In the genomic region with DNA sequence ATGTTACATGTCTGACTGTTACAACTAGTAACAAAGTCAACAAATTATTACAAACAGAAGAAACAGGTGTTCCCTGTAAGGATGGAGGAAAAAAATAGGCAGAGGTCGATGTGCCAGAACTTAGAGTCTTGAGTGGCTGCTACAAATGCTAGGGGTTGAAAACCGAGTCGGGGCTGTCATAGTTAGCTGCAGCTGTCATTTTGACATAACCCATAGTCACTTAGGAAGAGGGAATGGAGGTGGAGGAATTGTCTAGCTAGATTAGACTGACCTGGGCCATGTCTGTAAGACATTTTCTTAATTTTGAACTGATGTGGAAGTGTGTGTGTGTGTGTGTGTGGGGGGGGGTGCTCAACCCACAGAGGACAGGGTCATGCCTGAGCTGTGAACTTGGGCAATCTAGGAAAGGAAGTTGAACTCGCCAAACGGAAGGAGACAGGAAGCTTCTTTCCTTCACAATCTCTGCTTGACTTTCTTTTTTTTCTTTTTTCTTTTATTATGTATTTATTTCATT, we compare ENCODE assay signal across 18 mouse cellular contexts.
DNase-seq lines count a peak whose midpoint lies in the region; ATAC-seq and TF ChIP-seq lines count a peak whose summit lies in the region.
"Had no signal": no experiment of that assay in that cellular context is flagged by ENCODE, and none has a peak within 500 bp of the region (broad histone marks: within the 10 kb centered on the region; RNA-seq: fewer than 3 reads in every experiment).

No protein-coding gene starts in this region.

- 0 out of 2 replicates have a peak, but pooled peaks cover 3% of the 10 kb centered on the region for H3K4me1 ChIP-seq in heart, embryonic 12.5 days (replicated peaks)
- H3K4me1 ChIP-seq in stomach, embryonic 14.5 days (ENCODE audit: control insufficient read depth, insufficient read depth, low read length) = no peaks in the 10 kb centered on the region
- no peaks in the 10 kb centered on the region for H3K4me1 ChIP-seq in stomach, postnatal 0 days (replicated peaks; ENCODE audit: control insufficient read depth, insufficient read depth)
- no peaks in the 10 kb centered on the region for H3K4me1 ChIP-seq in embryonic facial prominence, embryonic 14.5 days (ENCODE audit: control insufficient read depth, insufficient read depth, low read length)
- H3K4me1 ChIP-seq: embryonic facial prominence, embryonic 12.5 days; hindbrain, embryonic 13.5 days had no signal

- no peak overlapping the region for H3K9ac ChIP-seq in heart, embryonic 12.5 days
- no peak overlapping the region for H3K9ac ChIP-seq in stomach, embryonic 14.5 days (replicated peaks; ENCODE audit: low read depth, low read length)
- no peak overlapping the region for H3K9ac ChIP-seq in stomach, postnatal 0 days (ENCODE audit: low read length)
- H3K9ac ChIP-seq in embryonic facial prominence, embryonic 14.5 days (ENCODE audit: low read depth, low read length) = no peak overlapping the region
- H3K9ac ChIP-seq: embryonic facial prominence, embryonic 12.5 days; forebrain, embryonic 13.5 days; forebrain, postnatal 0 days; hindbrain, embryonic 13.5 days had no signal

- H3K4me3 ChIP-seq in heart, embryonic 12.5 days = no peak overlapping the region
- H3K4me3 ChIP-seq in stomach, embryonic 14.5 days (ENCODE audit: low read depth, low read length) = no peak overlapping the region
- H3K4me3 ChIP-seq in stomach, postnatal 0 days (ENCODE audit: low read depth, low read length) = no peak overlapping the region
- H3K4me3 ChIP-seq in embryonic facial prominence, embryonic 14.5 days (ENCODE audit: low read depth, low read length) = no peak overlapping the region
- H3K4me3 ChIP-seq: embryonic facial prominence, embryonic 12.5 days; forebrain, embryonic 13.5 days; heart, adult 2 months; hindbrain, embryonic 13.5 days had no signal

- H3K9me3 ChIP-seq in heart, embryonic 12.5 days (replicated peaks) = no peaks in the 10 kb centered on the region
- no peaks in the 10 kb centered on the region for H3K9me3 ChIP-seq in stomach, embryonic 14.5 days (ENCODE audit: control insufficient read depth, low read depth, low read length)
- no peaks in the 10 kb centered on the region for H3K9me3 ChIP-seq in stomach, postnatal 0 days (ENCODE audit: control insufficient read depth, low read length)
- no peaks in the 10 kb centered on the region for H3K9me3 ChIP-seq in embryonic facial prominence, embryonic 14.5 days (ENCODE audit: control insufficient read depth, low read length)
- H3K9me3 ChIP-seq: embryonic facial prominence, embryonic 12.5 days; forebrain, embryonic 13.5 days; hindbrain, embryonic 13.5 days had no signal

- DNase-seq in heart, adult 8-10 months (ENCODE audit: low spot score) = no peak
- DNase-seq in stomach, postnatal 0 days (ENCODE audit: low spot score) = no peak
- peak; percentile 29 for DNase-seq in embryonic facial prominence, embryonic 14.5 days (ENCODE audit: low spot score)
- DNase-seq in kidney, adult 8-10 months = no peak
- DNase-seq: adrenal gland, adult 8-10 months; adrenal gland, postnatal 36 days; cerebellum, adult 2 months; cerebellum, postnatal 10 days; forebrain, postnatal 0 days; gastrocnemius, postnatal 14 days; heart, adult 2 months; kidney, adult 11 months had no signal

- no peak overlapping the region for H3K4me2 ChIP-seq in heart, embryonic 12.5 days
- H3K4me2 ChIP-seq in stomach, embryonic 14.5 days (replicated peaks; ENCODE audit: low read depth, low read length) = no peak overlapping the region
- no peak overlapping the region for H3K4me2 ChIP-seq in stomach, postnatal 0 days (replicated peaks; ENCODE audit: low read depth)
- H3K4me2 ChIP-seq in embryonic facial prominence, embryonic 14.5 days (ENCODE audit: low read depth, low read length) = no peak overlapping the region
- H3K4me2 ChIP-seq: embryonic facial prominence, embryonic 12.5 days; forebrain, embryonic 13.5 days; hindbrain, embryonic 13.5 days had no signal

- 32% methylated on average over 5 of the region's 5 CpGs for WGBS in heart, embryonic 12.5 days
- 52% methylated on average over 5 of the region's 5 CpGs for WGBS in stomach, embryonic 14.5 days
- WGBS in stomach, postnatal 0 days = 46% methylated on average over 5 of the region's 5 CpGs
- WGBS in embryonic facial prominence, embryonic 14.5 days = 53% methylated on average over 5 of the region's 5 CpGs

- TF ChIP-seq EP300 in stomach, postnatal 0 days (optimal IDR thresholded peaks at IDR 0.05) = no peak

- TF ChIP-seq CTCF in stomach, postnatal 0 days (IDR thresholded peaks at IDR 0.05; ENCODE audit: low read depth) = no peak

- H3K27me3 ChIP-seq in heart, embryonic 12.5 days (replicated peaks) = no peaks in the 10 kb centered on the region
- no peaks in the 10 kb centered on the region for H3K27me3 ChIP-seq in stomach, embryonic 14.5 days (ENCODE audit: control insufficient read depth, insufficient read depth, low read length)
- H3K27me3 ChIP-seq in stomach, postnatal 0 days (ENCODE audit: control insufficient read depth, insufficient read depth, low read length) = no peaks in the 10 kb centered on the region
- H3K27me3 ChIP-seq in embryonic facial prominence, embryonic 14.5 days (replicated peaks; ENCODE audit: control insufficient read depth, insufficient read depth, low read length) = no peaks in the 10 kb centered on the region
- H3K27me3 ChIP-seq: embryonic facial prominence, embryonic 12.5 days; forebrain, embryonic 13.5 days; hindbrain, embryonic 13.5 days had no signal

- ATAC-seq in heart, embryonic 12.5 days (ENCODE audit: insufficient number of reproducible peaks, low FRiP score) = peak; percentile 51; the same call in 1 of the 2 replicates
- peak; percentile 58; the same call in 1 of the 2 replicates for ATAC-seq in stomach, embryonic 14.5 days (ENCODE audit: insufficient number of reproducible peaks, insufficient read depth, low FRiP score, low read depth)
- ATAC-seq in stomach, postnatal 0 days (ENCODE audit: low FRiP score, low TSS enrichment) = no peak
- no peak for ATAC-seq in embryonic facial prominence, embryonic 14.5 days (ENCODE audit: low read depth)
- ATAC-seq: forebrain, embryonic 13.5 days; forebrain, postnatal 0 days; hindbrain, postnatal 0 days had no signal

- H3K36me3 ChIP-seq in heart, embryonic 12.5 days = no peaks in the 10 kb centered on the region
- no peaks in the 10 kb centered on the region for H3K36me3 ChIP-seq in stomach, embryonic 14.5 days (ENCODE audit: control insufficient read depth, insufficient read depth, low read length)
- H3K36me3 ChIP-seq in stomach, postnatal 0 days (ENCODE audit: control insufficient read depth, insufficient read depth, low read length) = no peaks in the 10 kb centered on the region
- H3K36me3 ChIP-seq in embryonic facial prominence, embryonic 14.5 days (ENCODE audit: control insufficient read depth, insufficient read depth, low read length) = no peaks in the 10 kb centered on the region
- H3K36me3 ChIP-seq: embryonic facial prominence, embryonic 12.5 days; hindbrain, embryonic 13.5 days had no signal

- H3K27ac ChIP-seq in heart, embryonic 12.5 days (ENCODE audit: poor library complexity, severe bottlenecking) = no peak overlapping the region
- H3K27ac ChIP-seq in stomach, embryonic 14.5 days (ENCODE audit: low read length) = no peak overlapping the region
- no peak overlapping the region for H3K27ac ChIP-seq in stomach, postnatal 0 days (replicated peaks)
- no peak overlapping the region for H3K27ac ChIP-seq in embryonic facial prominence, embryonic 14.5 days (replicated peaks; ENCODE audit: low read depth, low read length)
- H3K27ac ChIP-seq: embryonic facial prominence, embryonic 12.5 days; forebrain, embryonic 13.5 days; heart, adult 2 months; hindbrain, embryonic 13.5 days; hindbrain, postnatal 0 days had no signal

Comparison
In these comparisons a context has a peak if more than half of its experiments do, and no peak if none do; other contexts are left out.
1. ATAC-seq: peak in heart, embryonic 12.5 days (single experiment) and stomach, embryonic 14.5 days (single experiment); none in stomach, postnatal 0 days (single experiment) and embryonic facial prominence, embryonic 14.5 days (single experiment).